Mouse (Mus musculus) 3134 (cell line): ENCODE results near the gene Abcd4.

Experiments used
- DNase-seq: peaks from one replicate; pipeline ENCODE4 v3.0.0-alpha.2; 2011; ENCODE audit warnings: low spot score; ENCODE audit not compliant: insufficient read length; ENCODE audit errors: extremely low read depth

The Abcd4 gene

DNA sequence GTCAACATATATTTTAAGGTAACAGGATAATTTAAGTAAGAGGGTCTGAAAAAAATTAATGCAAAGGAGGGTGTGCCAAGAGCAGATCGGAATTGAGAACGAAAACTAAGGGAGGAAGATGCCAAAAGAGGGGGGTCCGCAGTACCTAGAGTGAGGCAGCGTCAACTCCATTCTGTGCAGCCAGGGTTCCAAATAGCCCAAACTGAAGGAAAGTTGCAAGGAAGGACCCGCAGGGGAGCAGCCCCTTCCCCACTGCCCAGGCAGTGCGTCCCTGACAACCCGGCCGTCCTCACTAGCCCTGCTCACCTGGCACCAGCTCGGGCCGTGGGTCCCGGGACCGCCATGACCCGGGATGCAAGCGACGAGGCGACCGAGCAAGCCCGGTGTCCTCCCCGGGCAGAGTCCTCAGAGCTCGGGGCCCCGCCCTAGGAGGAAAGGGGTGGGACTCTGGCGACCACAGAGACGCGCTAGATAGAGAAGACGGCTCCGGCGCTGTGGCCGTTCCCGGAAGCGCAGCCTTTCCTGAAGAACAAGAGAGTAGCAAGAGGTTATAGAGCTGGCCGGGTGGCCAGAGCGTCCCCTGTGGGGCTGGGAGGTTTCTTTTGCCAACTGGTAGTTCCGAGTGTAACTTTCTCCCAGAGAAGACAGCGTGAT lies at the start of gene Abcd4:
Gene Abcd4 (minus strand): TSS at position 437 of the 654 bp plus-strand sequence.
- DNase-seq = peak; percentile 89

- DNase-seq = no peak
Observed at GRCm38 (mm10) chr12:84653912-84654311, 36.7 kb upstream of the Abcd4 start.

- no peak for DNase-seq
Observed at GRCm38 (mm10) chr12:84650234-84650633, 33.0 kb upstream of the Abcd4 start.

DNA sequence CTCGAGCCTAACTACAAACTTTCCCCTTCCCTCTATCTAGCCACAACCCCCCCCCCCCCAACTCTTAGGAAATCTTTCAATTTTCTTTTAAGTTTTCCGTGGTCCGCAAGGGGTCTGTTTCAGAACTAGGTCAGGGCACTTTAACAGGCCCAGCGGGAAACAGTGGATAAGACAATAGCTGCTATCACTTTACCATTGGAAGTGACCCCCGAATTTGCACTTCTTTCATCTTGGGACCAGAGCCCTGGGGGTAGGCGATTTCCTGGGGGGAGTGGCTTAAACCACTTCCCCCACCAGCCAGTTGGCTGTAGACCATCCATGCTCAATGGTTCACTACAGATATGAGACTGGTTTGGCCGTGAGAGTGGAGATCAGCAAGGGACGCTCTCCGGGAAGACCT lies 23.4 kb upstream of the Abcd4 start, which contains the start of gene Vrtn:
Gene Vrtn (plus strand): TSS at position 366 of the 400 bp plus-strand sequence.
- DNase-seq = no peak

- DNase-seq = no peak
Observed at GRCm38 (mm10) chr12:84640253-84640652, 23.0 kb upstream of the Abcd4 start.

GRCm38 (mm10) chr12:84631867-84632266 lies 14.7 kb upstream of the Abcd4 start:
- DNase-seq = no peak

- DNase-seq = no peak
Observed at GRCm38 (mm10) chr12:84625116-84625515, 7.9 kb upstream of the Abcd4 start.

DNA sequence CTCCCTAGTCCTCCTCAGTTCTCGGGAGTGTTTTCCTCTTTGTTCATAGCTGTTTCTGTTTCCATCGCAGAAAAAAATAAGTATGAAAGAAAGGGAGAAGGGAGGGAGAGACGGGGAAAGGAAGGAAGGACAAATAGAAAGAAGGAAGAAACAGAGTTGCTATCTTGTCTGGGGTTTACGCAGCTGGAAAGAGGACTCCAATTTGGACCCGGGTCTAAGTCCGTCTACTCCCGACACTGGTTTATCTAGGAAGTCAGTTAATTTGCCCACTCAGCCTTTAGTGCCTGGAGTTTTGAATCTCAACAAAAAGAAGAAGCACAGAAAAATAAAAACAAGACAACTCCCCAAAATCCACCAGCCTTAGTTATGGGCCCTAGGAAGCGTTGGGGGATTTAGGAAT lies 7.4 kb upstream of the Abcd4 start:
- no peak for DNase-seq

- no peak for DNase-seq
Observed at GRCm38 (mm10) chr12:84620975-84621374, 3.8 kb upstream of the Abcd4 start.

GRCm38 (mm10) chr12:84617663-84618062 lies 450 bp upstream of the Abcd4 start:
- DNase-seq = peak; percentile 39

DNA sequence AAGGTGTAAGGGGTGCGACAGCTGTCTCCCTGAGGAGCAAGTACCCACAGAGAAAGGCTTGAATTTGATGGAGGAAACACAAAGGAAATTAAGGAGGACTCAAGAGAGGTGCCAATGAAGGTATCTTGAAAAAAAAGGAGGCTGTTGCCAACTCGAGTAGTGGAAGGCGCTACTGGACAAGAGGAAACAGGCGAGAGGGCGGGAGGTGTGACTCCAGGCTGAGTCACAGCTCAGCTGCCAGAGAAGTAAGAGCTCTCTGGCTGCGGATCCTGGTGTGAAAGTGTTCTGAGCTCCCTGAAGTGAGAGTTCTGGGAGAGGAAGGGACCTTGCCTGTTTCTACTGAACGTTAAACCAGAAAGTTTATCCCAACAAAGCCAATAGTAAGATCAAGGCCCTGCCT lies 2.7 kb downstream of the Abcd4 start:
- peak; percentile 69 for DNase-seq

- no peak for DNase-seq
Observed at GRCm38 (mm10) chr12:84614001-84614400, 3.2 kb downstream of the Abcd4 start.

DNA sequence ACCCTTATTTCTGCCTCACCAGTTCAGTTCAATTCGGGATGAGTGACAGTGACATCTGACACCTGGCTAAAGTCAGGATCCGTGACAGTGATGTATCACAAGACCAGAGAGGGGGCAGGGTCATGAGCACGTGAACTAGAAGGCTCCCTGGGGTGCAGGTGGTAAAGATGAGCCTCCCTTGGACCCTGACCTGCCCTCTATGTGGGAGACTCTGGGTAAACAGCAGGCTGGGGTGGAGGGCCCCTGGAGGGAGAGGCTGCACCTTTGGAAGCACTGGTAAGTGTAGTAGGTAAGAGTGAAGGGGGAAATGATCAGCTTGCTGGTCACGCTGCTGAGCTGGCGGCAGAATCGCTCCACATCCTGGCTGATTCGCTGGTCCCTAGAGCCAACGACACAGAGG lies 4.7 kb downstream of the Abcd4 start:
- DNase-seq = no peak

DNA sequence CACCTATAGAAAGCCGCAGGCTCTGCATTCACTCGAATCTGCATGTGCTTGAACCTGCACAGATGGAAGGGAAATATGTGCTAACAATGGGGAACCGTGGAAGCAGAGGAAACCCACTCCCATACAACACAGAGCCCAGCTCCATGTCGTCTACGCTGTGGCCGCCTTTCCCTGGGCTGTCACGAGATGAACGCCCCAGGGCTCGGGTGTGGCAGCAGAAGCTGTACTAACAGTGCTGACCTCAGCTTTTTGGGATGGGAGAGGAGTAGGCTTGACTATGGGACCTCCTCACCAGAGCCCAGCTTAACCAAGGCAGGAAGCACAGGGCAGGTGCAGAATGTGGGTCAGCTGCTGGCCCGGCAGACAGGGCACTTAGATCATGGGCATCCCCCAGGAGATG lies 5.5 kb downstream of the Abcd4 start:
- no peak for DNase-seq

DNA sequence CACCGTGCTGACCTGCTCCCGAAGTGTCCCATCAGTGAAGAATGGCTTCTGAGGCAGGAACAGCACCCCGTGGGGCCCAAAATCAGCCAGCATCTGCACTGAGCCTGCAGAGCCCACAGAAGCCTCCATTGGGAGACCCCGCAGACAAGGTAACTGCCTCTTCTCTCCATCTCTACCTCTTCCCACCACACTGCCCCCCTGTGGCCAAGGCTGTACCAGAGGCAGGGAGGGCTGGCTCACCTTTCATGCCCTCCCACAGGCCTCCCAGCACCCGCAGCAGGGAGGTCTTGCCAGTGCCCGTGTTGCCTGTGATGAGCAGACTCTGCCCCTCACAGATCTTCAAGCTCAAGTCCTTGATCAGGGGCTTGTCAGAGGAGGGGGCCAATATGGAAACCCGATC lies 11.4 kb downstream of the Abcd4 start:
- no peak for DNase-seq

- DNase-seq = no peak
Observed at GRCm38 (mm10) chr12:84604001-84604400, 13.2 kb downstream of the Abcd4 start.

DNA sequence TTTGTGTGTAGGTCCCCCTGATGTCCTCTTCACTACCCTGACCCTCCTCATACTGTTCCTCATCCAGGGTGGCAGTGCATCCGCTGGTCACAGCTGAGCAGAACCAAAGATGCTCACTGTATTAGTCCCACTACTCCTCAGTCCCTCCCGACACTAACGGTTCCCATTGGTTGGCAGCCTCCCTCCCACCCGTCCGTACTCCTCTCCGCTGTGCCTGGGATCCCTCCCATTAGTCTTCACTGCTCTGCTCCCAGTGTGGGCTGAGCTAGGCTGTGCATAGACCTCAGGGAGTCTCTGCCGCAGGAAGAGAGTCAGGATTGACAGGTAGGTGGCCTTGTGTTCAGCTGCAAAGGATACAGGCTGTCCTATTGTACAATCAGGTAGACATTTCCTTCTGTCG lies 18.9 kb downstream of the Abcd4 start:
- no peak for DNase-seq

- peak; percentile 78 for DNase-seq
Observed at GRCm38 (mm10) chr12:84589825-84590761, 27.1 kb downstream of the Abcd4 start.

DNA sequence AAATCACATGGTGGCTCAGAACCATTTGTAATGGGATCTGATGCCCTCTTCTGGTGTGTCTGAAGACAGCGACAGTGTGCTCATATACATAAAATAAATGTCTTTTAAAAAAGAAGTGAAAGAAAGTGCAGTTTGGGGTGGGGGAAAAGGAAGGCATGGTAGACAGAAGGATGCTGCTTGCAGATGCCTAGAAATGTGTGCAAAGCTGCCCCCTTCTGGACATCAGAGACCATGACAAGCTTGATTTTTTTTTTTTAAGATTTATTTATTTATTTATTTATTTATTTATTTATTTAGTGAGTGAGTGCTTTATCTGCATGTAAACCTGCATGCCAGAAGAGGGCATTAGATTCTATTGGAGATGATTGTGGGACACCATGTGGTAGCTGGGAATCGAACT lies 35.9 kb downstream of the Abcd4 start:
- DNase-seq = no peak

- DNase-seq = no peak
Observed at GRCm38 (mm10) chr12:84578440-84578770, 38.8 kb downstream of the Abcd4 start.

DNA sequence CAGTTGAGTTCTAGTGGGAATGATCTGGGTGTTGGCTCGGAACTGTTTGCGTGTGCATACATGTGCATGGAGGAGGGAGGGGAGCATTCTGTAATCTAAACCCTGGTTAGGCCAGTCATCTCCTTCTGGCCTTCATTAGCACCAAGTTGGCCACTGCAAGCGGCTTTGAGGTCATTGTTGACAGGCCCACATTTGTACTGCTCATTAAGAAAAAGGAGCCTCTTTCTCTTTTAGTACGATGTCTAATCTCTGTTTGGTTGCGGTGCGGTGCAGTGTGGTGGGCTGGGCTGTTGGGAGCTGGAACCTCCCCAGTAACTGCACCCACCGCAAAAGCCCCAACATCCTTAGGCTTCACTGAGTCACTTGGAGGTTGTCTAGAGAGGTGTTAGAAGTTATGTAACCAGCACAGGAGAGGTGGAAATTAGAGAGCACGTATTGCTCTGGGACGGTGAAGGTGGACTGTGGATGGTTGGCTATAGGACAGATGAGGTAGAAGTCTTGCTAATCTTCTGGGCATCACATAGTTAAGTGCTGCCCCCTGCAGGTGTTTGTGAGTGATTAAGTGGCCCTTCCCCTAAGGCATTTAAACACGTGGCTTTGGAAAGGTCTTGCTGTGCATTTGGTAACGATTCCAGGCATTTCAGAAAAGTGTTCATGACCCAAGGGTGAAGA lies 39.3 kb downstream of the Abcd4 start:
- DNase-seq = no peak
